Mouse (Mus musculus): Measurements from ENCODE around the gene Tssk3. TPM values are rescaled to one million over a fixed set of nuclear protein-coding genes. Genes with fewer than 3 reads are reported as not detected.
"Not testable (repeated sequence)": the region's sequence is repeated elsewhere in the genome, so short reads cannot be mapped to it uniquely, and the experiment has no call there.

Gene Tssk3
- polyA plus RNA-seq, 1 experiment: not detected

GRCm38 (mm10) chr4:129459726-129460125 lies 31.1 kb downstream of the Tssk3 start:
- Histone ChIP-seq H3K27ac (ENCODE audit: insufficient read depth, low read depth, low read length) (no peak overlapping the region), H3K4me3 (ENCODE audit: insufficient read depth, low read depth, low read length) (no peak overlapping the region), H3K4me1 (ENCODE audit: control insufficient read depth, insufficient read depth, low read length) (peaks cover 8% of the 10 kb centered on the region)
- no peak for TF ChIP-seq POLR2A (IDR thresholded peaks at IDR 0.05; ENCODE audit: insufficient read depth, low read depth, low read length)
- no peak for TF ChIP-seq CTCF (IDR thresholded peaks at IDR 0.05; ENCODE audit: insufficient read depth, low read depth, low read length)
- WGBS: 91% methylated on average over 3 of the region's 3 CpGs

DNA sequence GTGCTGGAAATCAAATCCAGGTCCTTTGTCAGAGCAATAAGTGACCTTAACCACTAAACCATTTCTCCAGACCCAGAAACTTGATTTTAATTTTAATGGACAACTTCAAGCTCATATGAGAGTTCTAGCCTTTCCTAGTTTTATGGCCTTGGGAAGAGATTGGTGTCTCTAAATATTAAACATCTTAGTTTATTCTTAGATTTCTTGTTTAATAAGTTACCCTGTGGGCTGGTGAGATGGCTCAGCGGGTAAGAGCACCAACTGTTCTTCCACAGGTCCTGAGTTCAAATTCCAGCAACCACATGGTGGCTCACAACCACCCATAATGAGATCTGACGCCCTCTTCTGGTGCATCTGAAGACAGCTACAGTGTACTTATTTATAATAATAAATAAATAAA lies 33.5 kb downstream of the Tssk3 start:
- H3K4me3 ChIP-seq (ENCODE audit: insufficient read depth, low read depth, low read length); H3K27ac ChIP-seq (ENCODE audit: insufficient read depth, low read depth, low read length); H3K4me1 ChIP-seq (ENCODE audit: control insufficient read depth, insufficient read depth, low read length): not testable (repeated sequence)
- WGBS: 80% methylated on average over 2 of the region's 2 CpGs

DNA sequence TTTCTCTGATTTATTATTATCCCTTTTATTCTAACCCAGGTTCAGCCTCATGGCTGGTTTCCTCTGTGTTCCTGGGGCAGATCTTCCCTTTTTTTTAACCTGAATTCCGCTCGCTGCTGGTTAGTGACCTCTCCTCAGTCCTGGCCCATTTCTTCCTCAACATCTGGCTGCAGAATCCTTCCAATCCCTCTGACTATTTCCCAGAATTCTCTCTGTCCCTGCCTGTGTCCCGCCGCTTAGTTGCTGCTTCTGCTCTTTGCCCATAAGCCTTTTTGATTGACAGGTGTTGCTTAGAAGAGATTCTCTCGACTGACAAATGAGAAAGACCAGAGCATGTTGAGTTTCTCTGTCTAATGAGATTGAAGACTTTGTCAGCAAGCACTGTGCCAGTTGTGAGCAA lies 34.7 kb downstream of the Tssk3 start:
- H3K27ac ChIP-seq (ENCODE audit: insufficient read depth, low read depth, low read length): no peak overlapping the region
- no peaks in the 10 kb centered on the region for H3K4me1 ChIP-seq (ENCODE audit: control insufficient read depth, insufficient read depth, low read length)
- H3K4me3 ChIP-seq (ENCODE audit: insufficient read depth, low read depth, low read length): no peak overlapping the region
- WGBS: 47% methylated on average over 5 of the region's 5 CpGs
- TF ChIP-seq CTCF (IDR thresholded peaks at IDR 0.05; ENCODE audit: insufficient read depth, low read depth, low read length) (no peak), POLR2A (IDR thresholded peaks at IDR 0.05; ENCODE audit: insufficient read depth, low read depth, low read length) (no peak)

DNA sequence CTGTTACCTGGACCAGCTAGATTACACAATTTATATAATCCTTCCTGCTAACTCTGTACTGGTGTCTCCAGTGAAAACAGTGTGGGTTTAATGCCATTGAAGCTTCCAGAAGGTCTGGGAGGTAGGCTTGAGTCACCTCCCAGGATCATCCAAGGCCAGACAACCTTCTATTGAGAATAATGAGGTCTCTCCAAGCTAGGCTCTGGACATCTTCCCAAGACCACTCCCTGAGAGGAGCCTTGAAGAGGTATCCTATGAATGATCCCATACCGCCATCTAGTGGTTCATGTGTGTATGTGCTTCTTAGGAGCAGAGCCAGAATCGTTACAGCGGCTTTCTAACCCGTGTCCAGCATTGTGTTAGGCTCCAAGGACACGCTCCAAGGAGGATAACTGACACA lies 35.6 kb downstream of the Tssk3 start:
- 0% methylated on average over 5 of the region's 5 CpGs for WGBS
- H3K27ac ChIP-seq (ENCODE audit: insufficient read depth, low read depth, low read length): no peak overlapping the region

DNA sequence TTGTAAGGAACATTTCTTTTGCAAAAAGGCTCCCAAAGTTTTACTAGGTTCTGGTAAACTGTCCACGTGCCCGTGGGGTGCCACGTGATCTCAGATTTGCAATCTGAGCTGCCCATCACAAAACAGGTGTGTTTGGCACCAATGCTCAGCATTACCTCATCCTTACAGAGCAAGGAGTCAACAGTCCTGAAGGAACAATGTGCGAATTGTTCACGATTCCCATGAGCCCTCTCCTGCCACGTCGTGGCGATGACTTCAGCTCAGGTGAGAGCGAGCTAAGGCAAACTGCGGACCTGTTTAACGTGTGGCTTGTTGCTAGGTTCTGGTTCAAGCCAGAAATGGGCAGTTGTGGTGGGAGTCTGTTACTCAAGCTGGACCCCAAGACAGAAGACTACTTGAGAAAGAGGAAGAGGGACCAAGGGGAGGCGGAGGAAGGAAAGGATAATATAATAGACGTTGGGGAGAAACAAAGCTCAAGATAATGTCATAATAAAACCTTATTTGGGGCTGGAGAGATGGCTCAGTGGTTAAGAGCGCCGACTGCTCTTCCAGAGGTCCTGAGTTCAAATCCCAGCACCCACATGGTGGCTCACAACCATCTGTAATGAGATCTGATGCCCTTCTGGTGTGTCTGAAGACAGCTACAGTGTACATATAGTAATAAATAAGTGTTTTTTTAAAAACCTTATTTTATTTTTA lies 39.2 kb downstream of the Tssk3 start:
- 81% methylated on average over 15 of the region's 15 CpGs for WGBS
- H3K4me1 ChIP-seq (ENCODE audit: control insufficient read depth, insufficient read depth, low read length): no peaks in the 10 kb centered on the region
- H3K27ac ChIP-seq (ENCODE audit: insufficient read depth, low read depth, low read length): no peak overlapping the region
- TF ChIP-seq POLR2A (IDR thresholded peaks at IDR 0.05; ENCODE audit: insufficient read depth, low read depth, low read length) (no peak), CTCF (IDR thresholded peaks at IDR 0.05; ENCODE audit: insufficient read depth, low read depth, low read length) (no peak)
- H3K4me3 ChIP-seq (ENCODE audit: insufficient read depth, low read depth, low read length): no peak overlapping the region

More for the DNA sequence above, 35.6 kb downstream of the Tssk3 start:
- TF ChIP-seq CTCF (IDR thresholded peaks at IDR 0.05; ENCODE audit: insufficient read depth, low read depth, low read length) (no peak), POLR2A (IDR thresholded peaks at IDR 0.05; ENCODE audit: insufficient read depth, low read depth, low read length) (no peak)
- no peaks in the 10 kb centered on the region for H3K4me1 ChIP-seq (ENCODE audit: control insufficient read depth, insufficient read depth, low read length)
- no peak overlapping the region for H3K4me3 ChIP-seq (ENCODE audit: insufficient read depth, low read depth, low read length)

DNA sequence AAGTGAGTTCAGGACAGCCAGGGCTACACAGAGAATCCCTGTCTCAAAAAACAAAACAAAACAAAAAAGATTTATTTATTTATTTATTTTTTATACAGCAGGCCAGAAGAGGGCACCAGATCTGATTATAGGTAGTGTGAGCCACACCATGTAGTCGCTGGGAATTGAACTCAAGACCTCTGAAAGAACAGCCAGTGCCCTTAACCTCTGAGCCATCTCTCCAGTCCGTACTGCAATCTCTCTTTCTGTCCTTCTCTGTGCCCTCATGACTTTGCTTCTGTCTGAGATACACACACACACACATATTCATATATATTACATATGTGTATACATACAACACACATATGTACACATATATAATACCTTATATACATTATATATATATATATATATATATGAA lies 40.0 kb downstream of the Tssk3 start:
- H3K4me3 ChIP-seq (ENCODE audit: insufficient read depth, low read depth, low read length): no peak overlapping the region
- H3K4me1 ChIP-seq (ENCODE audit: control insufficient read depth, insufficient read depth, low read length): no peaks in the 10 kb centered on the region
- TF ChIP-seq CTCF (IDR thresholded peaks at IDR 0.05; ENCODE audit: insufficient read depth, low read depth, low read length) (no peak), POLR2A (IDR thresholded peaks at IDR 0.05; ENCODE audit: insufficient read depth, low read depth, low read length) (no peak)
- H3K27ac ChIP-seq (ENCODE audit: insufficient read depth, low read depth, low read length): no peak overlapping the region
- 62% methylated on average over 2 of the region's 2 CpGs for WGBS

- TF ChIP-seq CTCF (IDR thresholded peaks at IDR 0.05; ENCODE audit: insufficient read depth, low read depth, low read length): no peak
- no peak for TF ChIP-seq POLR2A (IDR thresholded peaks at IDR 0.05; ENCODE audit: insufficient read depth, low read depth, low read length)
- Histone ChIP-seq H3K27ac (ENCODE audit: insufficient read depth, low read depth, low read length) (no peak overlapping the region), H3K4me1 (ENCODE audit: control insufficient read depth, insufficient read depth, low read length) (no peaks in the 10 kb centered on the region), H3K4me3 (ENCODE audit: insufficient read depth, low read depth, low read length) (no peak overlapping the region)
- 92% methylated on average over 6 of the region's 6 CpGs for WGBS
These were observed 42.1 kb downstream of the Tssk3 start for GRCm38 (mm10) chr4:129448713-129449112.

DNA sequence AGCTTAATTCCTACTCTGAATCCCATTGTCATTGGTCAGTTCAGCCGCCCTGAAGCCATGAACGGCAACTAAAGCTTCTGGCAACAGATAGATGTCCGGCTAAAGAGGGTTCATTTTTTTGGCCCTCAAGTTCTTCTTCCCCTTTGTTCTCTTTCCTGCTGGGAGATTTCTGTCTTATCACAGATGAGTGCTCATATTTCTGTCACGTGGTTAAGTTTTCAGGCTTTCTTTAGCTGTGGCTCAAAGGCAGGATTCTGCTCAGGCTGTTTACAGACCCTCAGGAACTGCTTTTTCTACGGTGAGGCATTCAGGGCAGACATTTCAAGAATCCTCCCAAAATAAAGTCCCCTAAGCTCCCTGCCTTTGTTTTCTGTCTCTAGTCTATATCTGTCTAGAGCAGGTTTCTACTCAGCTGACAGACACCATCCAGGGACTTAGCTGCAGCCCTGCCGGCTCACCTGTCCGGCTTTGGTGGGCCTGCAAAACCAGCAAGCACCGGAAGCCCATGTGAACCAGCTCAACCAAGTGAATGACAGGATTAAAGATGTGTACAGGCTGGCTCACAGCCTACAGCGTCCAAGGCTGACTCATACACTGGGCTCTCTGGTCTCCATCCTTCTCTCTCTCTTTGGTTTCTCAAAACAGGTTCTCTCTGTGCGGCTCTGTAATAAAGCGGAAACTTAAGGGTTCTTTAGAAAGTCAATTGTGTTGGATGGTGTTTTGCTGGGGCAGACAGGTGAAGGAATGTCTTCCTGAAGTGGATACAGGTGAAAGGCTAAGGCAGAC lies 42.9 kb downstream of the Tssk3 start:
- Histone ChIP-seq H3K4me1 (ENCODE audit: control insufficient read depth, insufficient read depth, low read length) (no peaks in the 10 kb centered on the region), H3K27ac (ENCODE audit: insufficient read depth, low read depth, low read length) (no peak overlapping the region), H3K4me3 (ENCODE audit: insufficient read depth, low read depth, low read length) (no peak overlapping the region)
- TF ChIP-seq CTCF (IDR thresholded peaks at IDR 0.05; ENCODE audit: insufficient read depth, low read depth, low read length) (no peak), POLR2A (IDR thresholded peaks at IDR 0.05; ENCODE audit: insufficient read depth, low read depth, low read length) (no peak)
- WGBS: 84% methylated on average over 11 of the region's 11 CpGs

GRCm38 (mm10) chr4:129447360-129447759 lies 43.5 kb downstream of the Tssk3 start:
- Histone ChIP-seq H3K4me3 (ENCODE audit: insufficient read depth, low read depth, low read length) (no peak overlapping the region), H3K4me1 (ENCODE audit: control insufficient read depth, insufficient read depth, low read length) (no peaks in the 10 kb centered on the region), H3K27ac (ENCODE audit: insufficient read depth, low read depth, low read length) (no peak overlapping the region)
- 84% methylated on average over 8 of the region's 8 CpGs for WGBS
- TF ChIP-seq POLR2A (IDR thresholded peaks at IDR 0.05; ENCODE audit: insufficient read depth, low read depth, low read length) (no peak), CTCF (IDR thresholded peaks at IDR 0.05; ENCODE audit: insufficient read depth, low read depth, low read length) (no peak)
